Mouse (Mus musculus) heart, adult 2 months (tissue): ENCODE data around the gene Sacs. TPM values are rescaled to one million over a fixed set of nuclear protein-coding genes. Genes with fewer than 3 reads are reported as not detected.

Experiments
- DNase-seq, 2 experiments: peaks; one replicate each; pipeline ENCODE4 v3.0.0; 2021
- H3K27ac ChIP-seq: fragments of 200-600 bp; 2 replicates; pipeline ENCODE4 v1.8.1; 2022
- H3K27me3 ChIP-seq: fragments of 200-500 bp; 2 replicates; pipeline ENCODE4 v1.6.1; 2012; ENCODE audit warnings: mild to moderate bottlenecking, low read length, inconsistent platforms, mixed read lengths; ENCODE audit not compliant: control insufficient read depth, insufficient read depth
- H3K36me3 ChIP-seq: fragments of 200-500 bp; 2 replicates; pipeline ENCODE4 v1.6.1; 2012; ENCODE audit warnings: low read length, inconsistent platforms; ENCODE audit not compliant: control insufficient read depth, insufficient read depth
- H3K4me1 ChIP-seq: fragments of 200-500 bp; 2 replicates; pipeline ENCODE4 v1.6.1; 2011; ENCODE audit warnings: low read length; ENCODE audit not compliant: control insufficient read depth, insufficient read depth
- H3K4me3 ChIP-seq: fragments of 200-600 bp; 2 replicates; pipeline ENCODE4 v1.8.1; 2022
- H3K79me2 ChIP-seq: fragments of 200-500 bp; replicated peaks from 2 replicates; pipeline ENCODE4 v1.6.1; 2012; ENCODE audit warnings: mild to moderate bottlenecking, inconsistent platforms, low read length, moderate library complexity, mixed read lengths; ENCODE audit not compliant: control insufficient read depth, insufficient read depth
- H3K9ac ChIP-seq: fragments of 200-500 bp; 2 replicates; pipeline ENCODE4 v1.6.1; 2012; ENCODE audit warnings: low read depth, mild to moderate bottlenecking, control low read depth, inconsistent platforms, low read length, mixed read lengths
- CTCF ChIP-seq: fragments of 200-600 bp; IDR thresholded peaks from 2 replicates; pipeline ENCODE4 v1.8.1; 2022; ENCODE audit warnings: antibody characterized with exemption, mild to moderate bottlenecking, moderate library complexity
- EP300 ChIP-seq: fragments of 200-500 bp; IDR thresholded peaks from 2 replicates; pipeline ENCODE4 v1.6.1; 2011; ENCODE audit warnings: low read depth, low read length, control low read depth; ENCODE audit not compliant: insufficient read depth
- POLR2A ChIP-seq: fragments of 200-500 bp; IDR thresholded peaks from 2 replicates; pipeline ENCODE4 v1.6.1; 2011; ENCODE audit warnings: mild to moderate bottlenecking, low read depth, low read length, control low read depth; ENCODE audit not compliant: insufficient read depth
- WGBS: fragments of 180-500 bp; shearing (Covaris S2); methylation state at CpG from one replicate; pipeline ENCODE4 v1.1.7; 2018; 5-methylcytosine and 5-hydroxymethylcytosine counted together
- intact Hi-C: fragments of 180-260 bp; cut with DNase I; formaldehyde crosslinking; loops from one replicate; pipeline ENCODE4 v1.15.1; 2025
- polyA plus RNA-seq: library from polyadenylated mRNA; depleted of rRNA; stranded (reverse); fragments of >200 nt; gene quantifications from 2 replicates; pipeline ENCODE4 v1.2.3, GENCODE M21; 2012
- total RNA-seq, 2 experiments: library from RNA; stranded (reverse); gene quantifications; 2 replicates each; pipeline ENCODE4 v1.2.3; 2021

The Sacs gene
- total and polyA plus RNA-seq, 3 experiments, result 3.3 to 25.8 (median 24.2) TPM

GRCm38 (mm10) chr14:61259084-61259483 is 120.8 kb downstream of the Sacs start:
- Histone ChIP-seq H3K4me3 (no peak overlapping the region), H3K9ac (no peak overlapping the region), H3K27me3 (no peaks in the 10 kb centered on the region), H3K36me3 (peaks cover 2% of the 10 kb centered on the region; the same call in 1 of the 2 replicates), H3K4me1 (no peaks in the 10 kb centered on the region), H3K79me2 (no peaks in the 10 kb centered on the region), H3K27ac (no peak overlapping the region)
- DNase-seq, result no peak
- intact Hi-C loops, result no loop called here
- WGBS, result 37% methylated on average over 3 of the region's 3 CpGs
- TF ChIP-seq EP300, result no peak
- TF ChIP-seq POLR2A, result no peak
- TF ChIP-seq CTCF, result no peak

- DNase-seq, result peak in 1 of 2 experiments; percentile 42
- H3K27me3 ChIP-seq, result no peaks in the 10 kb centered on the region
- TF ChIP-seq CTCF (no peak), EP300 (no peak), POLR2A (no peak)
- H3K27ac ChIP-seq, result peak overlapping the region; percentile 46
- peaks cover 2% of the 10 kb centered on the region for H3K4me1 ChIP-seq
- no peak overlapping the region for H3K9ac ChIP-seq
- no peak overlapping the region for H3K4me3 ChIP-seq
- WGBS, result 21% methylated on average over 5 of the region's 5 CpGs
- intact Hi-C loops, result no loop called here
- H3K36me3 ChIP-seq, result no peaks in the 10 kb centered on the region
- no peaks in the 10 kb centered on the region for H3K79me2 ChIP-seq
Measured at GRCm38 (mm10) chr14:61267908-61268475, 129.7 kb downstream of the Sacs start.

DNA sequence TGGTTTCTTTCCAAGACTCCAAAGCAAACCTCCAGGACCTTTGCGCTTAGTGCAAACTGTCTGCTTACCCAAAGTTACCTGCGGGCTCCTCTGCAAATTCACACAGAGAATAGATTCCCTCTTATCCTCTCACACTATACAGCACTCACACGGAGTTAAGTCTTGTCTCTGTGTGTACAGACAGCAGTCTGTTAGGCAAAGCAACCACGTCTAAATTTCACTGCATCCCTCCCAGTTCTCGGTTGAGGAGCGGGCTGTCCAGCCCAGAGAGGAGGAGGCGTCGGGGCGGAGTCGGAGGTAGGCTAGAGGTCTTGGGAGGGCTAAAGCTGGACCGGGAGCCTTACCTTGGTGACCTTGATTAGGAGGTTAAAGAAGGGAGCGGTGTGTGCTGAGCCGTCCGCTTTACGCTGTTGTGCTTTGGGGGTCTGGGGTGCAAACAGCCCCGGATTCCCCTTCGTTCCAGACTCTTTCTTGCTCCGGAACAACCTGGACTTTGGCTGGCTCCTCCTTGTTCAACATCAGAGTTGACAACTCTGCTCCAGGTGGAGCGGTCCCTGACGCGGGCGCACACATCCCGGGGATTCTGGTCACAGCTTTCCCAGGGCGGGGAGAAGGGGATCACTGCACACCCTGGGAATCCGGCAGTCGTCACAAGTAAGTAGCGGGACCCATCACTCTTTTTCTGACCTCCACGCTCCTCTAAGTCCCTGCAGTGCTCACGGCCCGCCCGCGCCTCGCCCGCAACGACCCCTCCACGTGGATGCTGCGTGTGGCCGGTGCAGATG is 136.3 kb downstream of the Sacs start:
- Histone ChIP-seq H3K9ac (no peak overlapping the region), H3K4me3 (no peak overlapping the region), H3K36me3 (no peaks in the 10 kb centered on the region), H3K27me3 (peaks cover 8% of the 10 kb centered on the region), H3K27ac (no peak overlapping the region), H3K79me2 (no peaks in the 10 kb centered on the region), H3K4me1 (no peaks in the 10 kb centered on the region)
- WGBS, result 9% methylated on average over 38 of the region's 38 CpGs
- no peak for DNase-seq
- TF ChIP-seq EP300 (no peak), CTCF (no peak), POLR2A (no peak)
- intact Hi-C loops, result no loop called here

DNA sequence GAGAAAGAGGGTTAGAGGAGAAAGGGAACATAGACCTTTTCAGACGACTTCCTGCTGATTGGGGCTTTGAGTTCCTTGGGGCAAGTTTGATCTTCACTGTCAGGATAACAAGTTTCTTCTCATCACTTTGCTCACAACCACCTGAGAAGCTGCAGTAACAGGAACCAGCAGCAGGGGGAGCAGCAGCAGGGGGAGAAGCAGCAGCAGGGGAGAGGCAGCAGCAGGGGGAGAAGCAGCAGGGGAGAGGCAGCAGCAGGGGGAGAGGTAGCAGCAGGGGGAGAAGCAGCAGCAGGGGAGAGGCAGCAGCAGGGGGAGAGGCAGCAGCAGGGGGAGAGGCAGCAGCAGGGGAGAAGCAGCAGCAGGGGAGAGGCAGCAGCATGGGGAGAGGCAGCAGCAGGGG is 139.0 kb downstream of the Sacs start:
- intact Hi-C loops, result no loop called here
- Histone ChIP-seq H3K79me2 (no peaks in the 10 kb centered on the region), H3K4me1 (no peaks in the 10 kb centered on the region), H3K27ac (no peak overlapping the region), H3K4me3 (no peak overlapping the region), H3K9ac (no peak overlapping the region), H3K27me3 (peaks cover 8% of the 10 kb centered on the region), H3K36me3 (no peaks in the 10 kb centered on the region)
- peak; percentile 18 to 52 for DNase-seq
- no peak for TF ChIP-seq POLR2A
- TF ChIP-seq CTCF, result peak; percentile 57
- 17% methylated on average over 1 of the region's 1 CpGs for WGBS

- intact Hi-C loops, result no loop called here
Measured at GRCm38 (mm10) chr14:61278676-61279300, 140.5 kb downstream of the Sacs start.

More at GRCm38 (mm10) chr14:61278676-61279300, 140.5 kb downstream of the Sacs start:
- no peaks in the 10 kb centered on the region for H3K36me3 ChIP-seq
- 74% methylated on average over 7 of the region's 7 CpGs for WGBS
- peaks cover 8% of the 10 kb centered on the region for H3K27me3 ChIP-seq
- DNase-seq, result peak in 1 of 2 experiments; percentile 23
- no peaks in the 10 kb centered on the region for H3K79me2 ChIP-seq
- H3K4me1 ChIP-seq, result no peaks in the 10 kb centered on the region
- no peak overlapping the region for H3K9ac ChIP-seq
- no peak for TF ChIP-seq POLR2A
- TF ChIP-seq EP300, result no peak
- TF ChIP-seq CTCF, result no peak
- H3K27ac ChIP-seq, result no peak overlapping the region
- H3K4me3 ChIP-seq, result no peak overlapping the region
